Mouse (Mus musculus): ENCODE data around the gene Olfr312. TPM values are rescaled to one million over a fixed set of nuclear protein-coding genes. Genes with fewer than 3 reads are reported as not detected.

Olfr312 gene
- total and polyA plus RNA-seq, 3 experiments: not detected

Other genes starting within 250 kb of the Olfr312 start
Only the 20 nearest of the 24 such genes appear.
- not detected in 2 replicates for gene Olfr322, start 170.5 kb upstream of the Olfr312 start, total RNA-seq (2012; rRNA removed)
- gene Olfr322, start 170.5 kb upstream of the Olfr312 start, total RNA-seq (2014; rRNA removed): not detected in 2 replicates
- not detected in 2 replicates for gene Olfr322, start 170.5 kb upstream of the Olfr312 start, polyA plus RNA-seq (2012; ENCODE audit: insufficient read length, low read depth)
- gene Olfr320, start 148.1 kb upstream of the Olfr312 start, total RNA-seq (2012; rRNA removed): not detected in 2 replicates
- not detected in 2 replicates for gene Olfr320, start 148.1 kb upstream of the Olfr312 start, total RNA-seq (2014; rRNA removed)
- gene Olfr320, start 148.1 kb upstream of the Olfr312 start, polyA plus RNA-seq (2012; ENCODE audit: insufficient read length, low read depth): not detected in 2 replicates
- not detected in 2 replicates for gene Olfr319, start 130.1 kb upstream of the Olfr312 start, total RNA-seq (2012; rRNA removed)
- not detected in 2 replicates for gene Olfr319, start 130.1 kb upstream of the Olfr312 start, total RNA-seq (2014; rRNA removed)
- gene Olfr319, start 130.1 kb upstream of the Olfr312 start, polyA plus RNA-seq (2012; ENCODE audit: insufficient read length, low read depth): not detected in 2 replicates
- gene Olfr318, start 105.2 kb upstream of the Olfr312 start, total RNA-seq (2012; rRNA removed): not detected in 2 replicates
- not detected in 2 replicates for gene Olfr318, start 105.2 kb upstream of the Olfr312 start, total RNA-seq (2014; rRNA removed)
- gene Olfr318, start 105.2 kb upstream of the Olfr312 start, polyA plus RNA-seq (2012; ENCODE audit: insufficient read length, low read depth): not detected in 2 replicates
- not detected in 2 replicates for gene Olfr317, start 90.0 kb upstream of the Olfr312 start, total RNA-seq (2012; rRNA removed)
- gene Olfr317, start 90.0 kb upstream of the Olfr312 start, total RNA-seq (2014; rRNA removed): not detected in 2 replicates
- not detected in 2 replicates for gene Olfr317, start 90.0 kb upstream of the Olfr312 start, polyA plus RNA-seq (2012; ENCODE audit: insufficient read length, low read depth)
- not detected in 2 replicates for gene Olfr316, start 76.5 kb upstream of the Olfr312 start, total RNA-seq (2012; rRNA removed)
- not detected in 2 replicates for gene Olfr316, start 76.5 kb upstream of the Olfr312 start, total RNA-seq (2014; rRNA removed)
- gene Olfr316, start 76.5 kb upstream of the Olfr312 start, polyA plus RNA-seq (2012; ENCODE audit: insufficient read length, low read depth): not detected in 2 replicates
- gene Olfr315, start 56.0 kb upstream of the Olfr312 start, total RNA-seq (2012; rRNA removed): not detected in 2 replicates
- not detected in 2 replicates for gene Olfr315, start 56.0 kb upstream of the Olfr312 start, total RNA-seq (2014; rRNA removed)
- gene Olfr315, start 56.0 kb upstream of the Olfr312 start, polyA plus RNA-seq (2012; ENCODE audit: insufficient read length, low read depth): not detected in 2 replicates
- not detected in 2 replicates for gene Olfr314, start 46.3 kb upstream of the Olfr312 start, total RNA-seq (2012; rRNA removed)
- not detected in 2 replicates for gene Olfr314, start 46.3 kb upstream of the Olfr312 start, total RNA-seq (2014; rRNA removed)
- not detected in 2 replicates for gene Olfr314, start 46.3 kb upstream of the Olfr312 start, polyA plus RNA-seq (2012; ENCODE audit: insufficient read length, low read depth)
- gene Fam183b, start 27.3 kb upstream of the Olfr312 start, total RNA-seq (2012; rRNA removed): 0.67 and 0.72 TPM in 2 replicates
- gene Fam183b, start 27.3 kb upstream of the Olfr312 start, total RNA-seq (2014; rRNA removed): not detected in 2 replicates
- not detected in 2 replicates for gene Fam183b, start 27.3 kb upstream of the Olfr312 start, polyA plus RNA-seq (2012; ENCODE audit: insufficient read length, low read depth)
- gene Olfr313, start 14.2 kb upstream of the Olfr312 start, total RNA-seq (2012; rRNA removed): 0.04 and 0.13 TPM in 2 replicates
- not detected in 2 replicates for gene Olfr313, start 14.2 kb upstream of the Olfr312 start, total RNA-seq (2014; rRNA removed)
- gene Olfr313, start 14.2 kb upstream of the Olfr312 start, polyA plus RNA-seq (2012; ENCODE audit: insufficient read length, low read depth): 0.09 and 0.10 TPM in 2 replicates
- gene Olfr311, start 10.0 kb downstream of the Olfr312 start, total RNA-seq (2012; rRNA removed): not detected in 2 replicates
- gene Olfr311, start 10.0 kb downstream of the Olfr312 start, total RNA-seq (2014; rRNA removed): not detected in 2 replicates
- gene Olfr311, start 10.0 kb downstream of the Olfr312 start, polyA plus RNA-seq (2012; ENCODE audit: insufficient read length, low read depth): not detected in 2 replicates
- 2.9 and 3.1 TPM in 2 replicates for gene Gm12258, start 17.9 kb downstream of the Olfr312 start, total RNA-seq (2012; rRNA removed)
- 1.4 and 1.5 TPM in 2 replicates for gene Gm12258, start 17.9 kb downstream of the Olfr312 start, total RNA-seq (2014; rRNA removed)
- 1.6 and 2.2 TPM in 2 replicates for gene Gm12258, start 17.9 kb downstream of the Olfr312 start, polyA plus RNA-seq (2012; ENCODE audit: insufficient read length, low read depth)
- gene 2810021J22Rik, start 38.0 kb downstream of the Olfr312 start, total RNA-seq (2012; rRNA removed): 3.4 and 3.6 TPM in 2 replicates
- gene 2810021J22Rik, start 38.0 kb downstream of the Olfr312 start, total RNA-seq (2014; rRNA removed): 4.5 and 4.8 TPM in 2 replicates
- 3.3 and 3.7 TPM in 2 replicates for gene 2810021J22Rik, start 38.0 kb downstream of the Olfr312 start, polyA plus RNA-seq (2012; ENCODE audit: insufficient read length, low read depth)
- 5.7 and 7.0 TPM in 2 replicates for gene Zfp39, start 75.0 kb downstream of the Olfr312 start, total RNA-seq (2012; rRNA removed)
- 6.2 and 6.8 TPM in 2 replicates for gene Zfp39, start 75.0 kb downstream of the Olfr312 start, total RNA-seq (2014; rRNA removed)
- gene Zfp39, start 75.0 kb downstream of the Olfr312 start, polyA plus RNA-seq (2012; ENCODE audit: insufficient read length, low read depth): 5.8 and 6.7 TPM in 2 replicates
- not detected in 2 replicates for gene Btnl10, start 88.7 kb downstream of the Olfr312 start, total RNA-seq (2012; rRNA removed)
- gene Btnl10, start 88.7 kb downstream of the Olfr312 start, total RNA-seq (2014; rRNA removed): not detected in 2 replicates
- gene Btnl10, start 88.7 kb downstream of the Olfr312 start, polyA plus RNA-seq (2012; ENCODE audit: insufficient read length, low read depth): not detected in 2 replicates
- gene Rnf187, start 109.7 kb downstream of the Olfr312 start, total RNA-seq (2012; rRNA removed): 185 and 230 TPM in 2 replicates
- gene Rnf187, start 109.7 kb downstream of the Olfr312 start, total RNA-seq (2014; rRNA removed): 175 and 188 TPM in 2 replicates
- gene Rnf187, start 109.7 kb downstream of the Olfr312 start, polyA plus RNA-seq (2012; ENCODE audit: insufficient read length, low read depth): 181 and 195 TPM in 2 replicates
- 0.34 TPM in 1 of 2 replicates, not detected in the other for gene Hist3h2ba, start 119.7 kb downstream of the Olfr312 start, total RNA-seq (2012; rRNA removed)
- gene Hist3h2ba, start 119.7 kb downstream of the Olfr312 start, total RNA-seq (2014; rRNA removed): not detected in 2 replicates
- not detected in 2 replicates for gene Hist3h2ba, start 119.7 kb downstream of the Olfr312 start, polyA plus RNA-seq (2012; ENCODE audit: insufficient read length, low read depth)
- gene Hist3h2a, start 125.4 kb downstream of the Olfr312 start, total RNA-seq (2012; rRNA removed): 97.2 and 125 TPM in 2 replicates
- 4.4 and 6.1 TPM in 2 replicates for gene Hist3h2a, start 125.4 kb downstream of the Olfr312 start, total RNA-seq (2014; rRNA removed)
- 0.79 and 1.2 TPM in 2 replicates for gene Hist3h2a, start 125.4 kb downstream of the Olfr312 start, polyA plus RNA-seq (2012; ENCODE audit: insufficient read length, low read depth)
- gene Trim17, start 125.4 kb downstream of the Olfr312 start, total RNA-seq (2012; rRNA removed): 0.21 and 0.47 TPM in 2 replicates
- not detected in 2 replicates for gene Trim17, start 125.4 kb downstream of the Olfr312 start, total RNA-seq (2014; rRNA removed)
- 0.20 and 0.49 TPM in 2 replicates for gene Trim17, start 125.4 kb downstream of the Olfr312 start, polyA plus RNA-seq (2012; ENCODE audit: insufficient read length, low read depth)
- 32.5 and 33.2 TPM in 2 replicates for gene Trim11, start 148.9 kb downstream of the Olfr312 start, total RNA-seq (2012; rRNA removed)
- 22.5 and 23.2 TPM in 2 replicates for gene Trim11, start 148.9 kb downstream of the Olfr312 start, total RNA-seq (2014; rRNA removed)
- 21.8 and 23.0 TPM in 2 replicates for gene Trim11, start 148.9 kb downstream of the Olfr312 start, polyA plus RNA-seq (2012; ENCODE audit: insufficient read length, low read depth)

Data from CH12.LX (cell line).